Mouse (Mus musculus) layer of hippocampus, adult 2 months (tissue): Measurements from ENCODE around the gene Pfn4. TPM values are rescaled to one million over a fixed set of nuclear protein-coding genes. Genes with fewer than 3 reads are reported as not detected.
A peak's percentile ranks its signal among the peaks of the same experiment; 100 is the strongest.

ENCODE experiments used
- DNase-seq, 2 experiments: peaks; one replicate each; pipeline ENCODE4 v3.0.0; 2022; ENCODE audit warnings: low spot score in 2 of 2
- H3K27ac ChIP-seq: fragments of 200-600 bp; 2 replicates; pipeline ENCODE4 v1.8.1; 2022
- H3K4me3 ChIP-seq: fragments of 200-600 bp; 2 replicates; pipeline ENCODE4 v1.8.1; 2022; ENCODE audit warnings: mild to moderate bottlenecking
- CTCF ChIP-seq: fragments of 200-600 bp; conservative IDR thresholded peaks from 2 replicates; pipeline ENCODE4 v1.8.1; 2022; ENCODE audit warnings: antibody characterized with exemption, mild to moderate bottlenecking, moderate library complexity
- total RNA-seq, 2 experiments: library from RNA; stranded (reverse); gene quantifications; 2 replicates each; pipeline ENCODE4 v1.2.3; 2021

Gene Pfn4
- total RNA-seq, 2 experiments from 2014 or later, result 11.7 to 14.1 TPM

- no peak for DNase-seq
- TF ChIP-seq CTCF, result no peak
- Histone ChIP-seq H3K4me3 (no peak overlapping the region), H3K27ac (no peak overlapping the region)
Measured at GRCm38 (mm10) chr12:4811705-4812104, 42.9 kb downstream of the Pfn4 start.

DNA sequence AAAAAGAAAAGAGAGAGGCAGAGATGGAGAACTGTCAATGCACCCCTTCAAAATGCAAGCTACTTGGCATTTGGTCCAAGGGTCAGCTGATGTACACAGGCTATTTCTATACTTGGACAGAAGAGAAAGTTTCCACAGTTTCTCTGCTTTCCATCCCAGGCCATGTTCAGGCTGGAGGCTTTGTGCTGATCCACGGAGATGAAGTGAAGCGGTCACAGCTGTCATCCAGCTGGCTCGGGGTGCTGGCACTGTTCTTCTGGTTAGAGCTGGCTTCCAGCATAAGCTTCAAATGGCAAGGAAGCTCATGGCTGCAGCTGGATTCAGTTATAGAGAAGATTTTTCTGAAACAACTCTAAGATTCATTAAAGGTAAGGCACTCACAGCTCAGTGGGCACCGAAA, 44.8 kb downstream of the Pfn4 start:
- no peak for TF ChIP-seq CTCF
- no peak for DNase-seq

DNA sequence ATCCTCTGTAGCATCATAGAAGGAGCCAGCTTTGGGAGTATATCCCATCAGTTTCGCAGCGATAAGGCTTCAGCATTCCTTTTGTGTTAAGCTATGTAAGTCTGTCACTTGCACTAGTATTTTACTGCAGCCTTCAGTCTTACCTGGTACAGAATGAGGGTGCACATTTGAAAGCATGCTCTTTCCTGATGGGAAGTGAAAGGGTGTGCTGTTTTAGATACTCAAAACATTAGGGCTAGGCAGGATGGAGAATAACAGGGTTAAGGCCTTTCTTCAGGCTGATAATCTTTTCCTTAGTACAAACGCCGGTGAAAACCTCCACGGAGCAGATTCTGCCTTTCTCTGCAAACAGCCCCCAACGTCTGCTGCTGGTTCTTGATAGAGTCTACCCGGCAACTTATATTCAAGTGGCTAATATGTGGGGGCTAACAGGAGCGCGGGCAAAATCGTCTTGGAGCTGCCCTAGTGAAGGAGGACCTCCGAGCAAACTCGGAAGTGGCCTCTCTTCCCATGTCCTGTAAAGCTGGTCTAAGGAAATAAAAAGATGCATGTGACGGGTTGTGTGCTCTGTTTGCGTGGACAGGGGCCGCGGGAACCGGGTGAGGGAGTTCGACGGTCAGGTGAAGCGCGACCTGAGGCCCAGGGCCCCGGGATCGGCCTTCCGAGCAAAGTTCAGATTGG, 48.0 kb downstream of the Pfn4 start:
- peak overlapping the region; percentile 89 for H3K27ac ChIP-seq
- DNase-seq, result peak in 1 of 2 experiments; percentile 14
- peak overlapping the region; percentile 99 for H3K4me3 ChIP-seq
- TF ChIP-seq CTCF, result no peak

More for the DNA sequence above, 44.8 kb downstream of the Pfn4 start:
- H3K27ac ChIP-seq, result no peak overlapping the region
- H3K4me3 ChIP-seq, result no peak overlapping the region

- Histone ChIP-seq H3K27ac (peak within 1 kb of the TSS; percentile 89), H3K4me3 (peak within 1 kb of the TSS; percentile 99)
- 0 out of 2 replicates have a peak, but pooled peaks have one; percentile 4 for TF ChIP-seq CTCF
- peak; percentile 98 to 99 for DNase-seq
Measured at GRCm38 (mm10) chr12:4817361-4818101, 48.7 kb downstream of the Pfn4 start, which contains the start of gene Sf3b6. Gene Sf3b6, plus strand, starts transcription at chr12:4817544.

DNA sequence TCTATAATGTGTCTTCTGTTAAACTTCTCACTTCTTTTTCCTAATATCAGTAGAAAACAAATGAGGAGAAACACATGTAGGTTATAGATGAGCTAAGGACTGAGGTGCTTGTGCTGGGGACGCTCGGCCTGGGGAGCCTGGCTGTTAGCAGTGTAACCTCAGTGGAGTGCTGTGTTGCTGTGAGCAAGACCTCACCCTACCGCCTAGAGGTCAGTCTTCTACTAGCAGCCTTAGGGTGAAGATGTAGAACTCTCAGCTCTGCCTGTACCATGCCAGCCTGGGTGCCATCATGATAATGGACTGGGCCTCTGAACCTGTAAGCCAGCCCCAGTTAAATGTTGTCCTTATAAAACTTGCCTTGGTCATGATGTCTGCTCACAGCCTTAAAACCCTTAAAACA, 58.4 kb downstream of the Pfn4 start:
- TF ChIP-seq CTCF, result no peak
- Histone ChIP-seq H3K27ac (no peak overlapping the region), H3K4me3 (no peak overlapping the region)
- DNase-seq, result no peak

Other genes with a start within 250 kb of the Pfn4 start
- gene Itsn2, start 176.4 kb upstream of the Pfn4 start, total RNA-seq, result 100 to 1,000 TPM in 1 of 2 experiments, 10 to 100 TPM in 1; 88.6 to 101 TPM
- gene Gm3625, start 176.1 kb upstream of the Pfn4 start, total RNA-seq, result not detected
- 1 to 10 TPM; 2.4 to 4.9 TPM for gene Fam228a, start 30.6 kb upstream of the Pfn4 start, total RNA-seq
- gene Fam228b, start 245 bp downstream of the Pfn4 start, total RNA-seq, result 10 to 100 TPM; 22.2 to 27.6 TPM
- gene Sf3b6, start 48.5 kb downstream of the Pfn4 start, total RNA-seq, result 10 to 100 TPM; 89.4 to 91.4 TPM
- 10 to 100 TPM; 48.8 to 56.0 TPM for gene Fkbp1b, start 72.6 kb downstream of the Pfn4 start, total RNA-seq
- gene Wdcp, start 74.3 kb downstream of the Pfn4 start, total RNA-seq, result 10 to 100 TPM; 12.7 to 14.3 TPM
- under 1 TPM; 0.59 to 1.00 TPM for gene Mfsd2b, start 105.3 kb downstream of the Pfn4 start, total RNA-seq
- 10 to 100 TPM; 43.9 to 46.0 TPM for gene Ubxn2a, start 138.7 kb downstream of the Pfn4 start, total RNA-seq
- gene Atad2b, start 148.3 kb downstream of the Pfn4 start, total RNA-seq, result 10 to 100 TPM; 33.6 to 38.4 TPM